Mouse (Mus musculus): ENCODE measurements around the gene Exoc1. TPM values are rescaled to one million over a fixed set of nuclear protein-coding genes. Genes with fewer than 3 reads are reported as not detected.
A peak's percentile ranks its signal among the peaks of the same experiment; 100 is the strongest.

Gene Exoc1
- total and polyA plus RNA-seq, 2 experiments, result 7.2 to 14.8 TPM

DNA sequence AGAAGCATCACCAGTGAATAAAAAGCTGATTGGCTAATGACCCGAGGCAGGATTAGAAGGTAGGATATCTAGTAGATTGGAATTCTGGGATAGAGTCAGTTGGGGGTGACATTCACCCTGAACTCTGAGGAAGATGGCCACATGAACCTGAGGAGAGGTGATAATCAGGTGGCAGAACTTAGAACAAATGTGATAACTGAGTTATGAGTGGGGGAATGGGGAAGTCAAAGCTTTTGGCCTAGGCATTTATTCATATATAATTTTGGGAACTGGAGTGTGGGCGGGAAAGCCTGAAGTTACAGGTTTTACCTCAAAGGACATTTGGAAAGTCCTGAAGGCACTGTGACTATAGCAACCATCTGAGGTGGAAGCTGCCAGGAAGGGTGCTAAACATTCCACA lies 56.3 kb downstream of the Exoc1 start:
- 86% methylated on average over 2 of the region's 2 CpGs for WGBS
- TF ChIP-seq CTCF (IDR thresholded peaks at IDR 0.05; ENCODE audit: low read depth, low read length), result no peak
- no peak for TF ChIP-seq POLR2A (IDR thresholded peaks at IDR 0.05; ENCODE audit: extremely low read depth, insufficient read depth, low read length)
- H3K27me3 ChIP-seq (ENCODE audit: control insufficient read depth, insufficient read depth, low read length), result no peaks in the 10 kb centered on the region
- no peaks in the 10 kb centered on the region for H3K36me3 ChIP-seq (ENCODE audit: control insufficient read depth, insufficient read depth, low read length)
- H3K79me2 ChIP-seq (ENCODE audit: control insufficient read depth, insufficient read depth, low read length), result no peaks in the 10 kb centered on the region
- H3K9ac ChIP-seq (ENCODE audit: low read depth, low read length), result no peak overlapping the region
- no peak overlapping the region for H3K27ac ChIP-seq (replicated peaks; ENCODE audit: insufficient read depth, low read depth, low read length)
- no peaks in the 10 kb centered on the region for H3K4me1 ChIP-seq (ENCODE audit: control insufficient read depth, insufficient read depth, low read length)
- no peak for DNase-seq (ENCODE audit: extremely low read depth, low read depth, low spot score)
- H3K4me3 ChIP-seq (ENCODE audit: insufficient read depth, low read depth, low read length), result no peak overlapping the region

DNA sequence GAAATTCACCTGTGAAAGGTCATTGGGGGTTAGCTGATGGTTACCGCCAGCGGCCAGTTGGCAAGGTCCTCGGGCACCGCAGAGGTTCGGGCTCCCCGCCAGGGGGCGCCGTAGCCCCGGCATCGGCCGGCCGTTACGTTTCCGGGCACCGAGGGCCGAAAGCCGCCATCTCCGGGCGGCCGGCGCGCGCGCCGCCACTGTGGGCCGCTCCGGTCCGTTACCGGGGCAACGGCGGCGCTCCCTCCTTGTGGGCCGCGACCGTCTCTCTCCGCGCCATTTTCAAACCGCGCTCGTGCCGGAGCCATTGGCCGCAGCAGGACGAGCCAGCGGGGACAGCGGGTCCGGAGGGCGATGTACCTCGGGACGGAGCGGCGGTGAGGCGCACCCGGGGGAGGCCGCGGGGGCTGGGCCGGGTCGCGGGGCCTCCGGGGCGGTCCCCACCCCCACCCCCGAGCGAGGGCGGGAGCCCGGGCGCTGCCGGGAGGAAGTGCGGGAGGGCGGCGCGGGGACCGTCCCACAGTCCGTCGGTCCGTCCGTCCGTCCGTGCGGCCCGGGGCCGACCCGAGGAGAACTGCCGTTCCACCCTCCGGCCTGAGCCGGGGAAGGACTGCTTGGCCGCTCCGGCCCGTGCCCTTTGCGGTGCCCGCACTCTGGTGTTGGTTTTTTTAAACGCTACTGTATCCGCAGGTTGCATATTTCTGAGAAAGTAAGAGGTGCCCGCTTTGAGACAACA lies 59.6 kb downstream of the Exoc1 start, which contains the start of gene Cep135:
Cep135 (plus strand) TSS at position 148 of the 733 bp plus-strand sequence.
- Histone ChIP-seq H3K27ac (replicated peaks; ENCODE audit: insufficient read depth, low read depth, low read length) (peak within 1 kb of the TSS; percentile 53), H3K27me3 (ENCODE audit: control insufficient read depth, insufficient read depth, low read length) (no peaks in the 10 kb centered on the region), H3K9ac (ENCODE audit: low read depth, low read length) (peak within 1 kb of the TSS; percentile 91), H3K4me3 (ENCODE audit: insufficient read depth, low read depth, low read length) (peak within 1 kb of the TSS; percentile 91), H3K79me2 (ENCODE audit: control insufficient read depth, insufficient read depth, low read length) (no peaks in the 10 kb centered on the region), H3K4me1 (ENCODE audit: control insufficient read depth, insufficient read depth, low read length) (no peaks in the 10 kb centered on the region), H3K36me3 (ENCODE audit: control insufficient read depth, insufficient read depth, low read length) (peaks cover 5% of the 10 kb centered on the region; the same call in 1 of the 2 replicates)
- TF ChIP-seq CTCF (IDR thresholded peaks at IDR 0.05; ENCODE audit: low read depth, low read length) (peak; percentile 82), POLR2A (IDR thresholded peaks at IDR 0.05; ENCODE audit: extremely low read depth, insufficient read depth, low read length) (no peak)
- under 1% methylated on average over 92 of the region's 92 CpGs for WGBS
- peak; percentile 59 for DNase-seq (ENCODE audit: extremely low read depth, low read depth, low spot score)

DNA sequence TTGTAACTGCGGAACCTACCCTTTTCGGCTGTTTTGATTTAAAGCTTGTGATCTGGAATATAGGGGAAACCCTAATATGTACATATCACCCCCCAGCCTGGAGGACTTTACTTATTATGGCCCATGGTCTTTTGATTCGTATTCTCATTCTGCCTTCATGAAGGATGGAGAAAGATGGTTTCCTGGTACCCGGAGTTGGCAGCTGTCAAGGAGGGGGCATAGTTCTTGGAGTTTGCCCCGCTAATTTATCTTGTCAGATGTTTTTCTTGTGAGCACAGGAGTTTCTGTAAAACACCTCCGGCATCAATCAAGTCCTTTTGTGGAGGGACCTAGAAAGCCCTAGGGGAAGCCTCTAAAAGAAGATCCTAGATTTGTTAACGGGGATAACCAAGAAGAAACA lies 60.2 kb downstream of the Exoc1 start:
- Histone ChIP-seq H3K9ac (ENCODE audit: low read depth, low read length) (peak overlapping the region; percentile 91), H3K4me3 (ENCODE audit: insufficient read depth, low read depth, low read length) (peak overlapping the region; percentile 91), H3K27me3 (ENCODE audit: control insufficient read depth, insufficient read depth, low read length) (no peaks in the 10 kb centered on the region), H3K79me2 (ENCODE audit: control insufficient read depth, insufficient read depth, low read length) (no peaks in the 10 kb centered on the region), H3K27ac (replicated peaks; ENCODE audit: insufficient read depth, low read depth, low read length) (peak overlapping the region; percentile 53), H3K4me1 (ENCODE audit: control insufficient read depth, insufficient read depth, low read length) (no peaks in the 10 kb centered on the region), H3K36me3 (ENCODE audit: control insufficient read depth, insufficient read depth, low read length) (peaks cover 7% of the 10 kb centered on the region; the same call in 1 of the 2 replicates)
- 11% methylated on average over 7 of the region's 7 CpGs for WGBS
- DNase-seq (ENCODE audit: extremely low read depth, low read depth, low spot score), result peak; percentile 26
- TF ChIP-seq CTCF (IDR thresholded peaks at IDR 0.05; ENCODE audit: low read depth, low read length) (no peak), POLR2A (IDR thresholded peaks at IDR 0.05; ENCODE audit: extremely low read depth, insufficient read depth, low read length) (no peak)

DNA sequence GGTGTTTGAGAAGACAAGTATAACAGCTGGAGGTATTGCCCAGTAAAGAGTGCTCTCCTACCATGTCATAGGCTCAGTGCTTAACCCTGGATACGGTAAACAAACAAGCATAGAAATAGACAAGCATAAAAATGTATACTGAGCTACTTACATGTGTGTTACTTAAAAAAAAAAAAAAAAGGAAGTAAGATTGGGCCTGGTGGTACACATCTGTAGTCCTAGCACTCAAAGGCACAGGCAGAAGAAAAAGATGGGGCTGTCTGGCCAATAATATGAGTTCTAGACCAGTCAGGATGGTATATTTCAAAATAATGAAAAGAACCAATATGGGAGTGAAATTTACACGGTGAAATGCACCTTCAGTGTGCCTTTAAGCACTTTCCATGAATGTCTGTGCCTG lies 60.9 kb downstream of the Exoc1 start:
- TF ChIP-seq CTCF (IDR thresholded peaks at IDR 0.05; ENCODE audit: low read depth, low read length) (no peak), POLR2A (IDR thresholded peaks at IDR 0.05; ENCODE audit: extremely low read depth, insufficient read depth, low read length) (no peak)
- Histone ChIP-seq H3K9ac (ENCODE audit: low read depth, low read length) (no peak overlapping the region), H3K4me3 (ENCODE audit: insufficient read depth, low read depth, low read length) (no peak overlapping the region), H3K27ac (replicated peaks; ENCODE audit: insufficient read depth, low read depth, low read length) (no peak overlapping the region), H3K4me1 (ENCODE audit: control insufficient read depth, insufficient read depth, low read length) (no peaks in the 10 kb centered on the region), H3K27me3 (ENCODE audit: control insufficient read depth, insufficient read depth, low read length) (no peaks in the 10 kb centered on the region), H3K79me2 (ENCODE audit: control insufficient read depth, insufficient read depth, low read length) (no peaks in the 10 kb centered on the region), H3K36me3 (ENCODE audit: control insufficient read depth, insufficient read depth, low read length) (peaks cover 11% of the 10 kb centered on the region)
- DNase-seq (ENCODE audit: extremely low read depth, low read depth, low spot score), result no peak
- 80% methylated on average over 2 of the region's 2 CpGs for WGBS

DNA sequence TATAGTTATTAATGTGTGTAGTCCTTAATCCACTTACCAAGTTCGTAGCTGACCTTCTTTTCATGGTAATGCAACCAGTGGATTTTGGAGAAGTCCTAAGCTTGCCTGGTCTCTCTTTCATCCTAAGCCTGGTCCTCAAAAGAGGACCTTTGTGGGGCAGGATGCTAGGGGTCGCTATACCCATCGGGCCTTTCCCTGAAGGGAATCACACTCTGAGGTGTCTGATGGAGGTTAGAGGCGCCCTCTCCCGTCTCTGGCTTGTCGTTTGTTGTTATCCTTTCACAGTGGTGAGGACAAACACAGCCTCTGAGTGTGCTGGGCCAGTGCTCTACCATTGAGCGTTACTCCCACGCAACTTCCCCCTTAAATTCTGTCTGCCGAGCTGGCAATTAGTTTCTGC lies 62.8 kb downstream of the Exoc1 start:
- WGBS, result 73% methylated on average over 9 of the region's 9 CpGs
- no peaks in the 10 kb centered on the region for H3K27me3 ChIP-seq (ENCODE audit: control insufficient read depth, insufficient read depth, low read length)
- no peaks in the 10 kb centered on the region for H3K4me1 ChIP-seq (ENCODE audit: control insufficient read depth, insufficient read depth, low read length)
- TF ChIP-seq POLR2A (IDR thresholded peaks at IDR 0.05; ENCODE audit: extremely low read depth, insufficient read depth, low read length) (no peak), CTCF (IDR thresholded peaks at IDR 0.05; ENCODE audit: low read depth, low read length) (no peak)
- no peak overlapping the region for H3K4me3 ChIP-seq (ENCODE audit: insufficient read depth, low read depth, low read length)
- no peaks in the 10 kb centered on the region for H3K79me2 ChIP-seq (ENCODE audit: control insufficient read depth, insufficient read depth, low read length)
- no peak overlapping the region for H3K27ac ChIP-seq (replicated peaks; ENCODE audit: insufficient read depth, low read depth, low read length)
- no peak for DNase-seq (ENCODE audit: extremely low read depth, low read depth, low spot score)
- no peak overlapping the region for H3K9ac ChIP-seq (ENCODE audit: low read depth, low read length)
- H3K36me3 ChIP-seq (ENCODE audit: control insufficient read depth, insufficient read depth, low read length), result peaks cover 23% of the 10 kb centered on the region
